Mouse (Mus musculus): ENCODE measurements around the gene Pdgfb. TPM values are rescaled to one million over a fixed set of nuclear protein-coding genes. Genes with fewer than 3 reads are reported as not detected.

Pdgfb gene
- polyA plus RNA-seq, 1 experiment: 21.7 TPM

DNA sequence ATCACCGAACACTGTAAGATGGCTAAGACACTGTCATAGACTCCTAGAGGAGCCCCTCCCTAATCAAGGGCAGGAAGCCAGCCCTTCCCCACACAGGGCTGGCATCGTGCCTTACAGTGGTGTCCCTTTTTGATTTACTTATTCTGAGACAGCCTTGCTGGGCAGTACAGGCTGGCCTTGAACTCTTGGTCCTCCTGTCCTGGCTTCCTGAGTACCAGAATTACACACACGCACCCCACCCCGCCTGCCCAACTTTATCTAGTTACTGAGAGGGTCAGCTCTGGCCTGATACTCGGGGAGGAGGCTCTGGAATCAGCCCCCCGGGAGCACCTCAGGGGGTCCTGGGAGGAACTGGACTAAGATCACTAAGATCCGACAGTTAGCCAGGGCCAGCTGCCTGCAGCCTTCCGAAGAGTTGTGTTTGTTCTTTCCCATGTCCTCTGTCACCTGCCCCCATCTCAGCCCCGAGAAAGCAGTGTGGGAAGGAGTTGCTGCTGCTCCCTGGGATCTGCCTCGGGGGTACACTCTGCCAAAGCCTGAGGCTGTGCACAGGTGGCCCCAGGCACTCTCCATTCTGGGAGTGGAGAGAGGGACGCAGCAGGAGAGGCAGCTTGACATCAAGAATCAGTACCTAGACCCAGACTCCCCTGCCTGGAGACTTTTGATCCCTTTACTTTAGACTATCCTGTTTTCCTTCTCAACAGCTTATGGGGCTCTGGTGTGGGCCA, 62.1 kb downstream of the Pdgfb start:
- Histone ChIP-seq H3K27me3 (ENCODE audit: control insufficient read depth, insufficient read depth, insufficient read length) (no peaks in the 10 kb centered on the region), H3K4me2 (ENCODE audit: low read depth) (peak overlapping the region; percentile 86), H3K36me3 (ENCODE audit: control insufficient read depth, insufficient read depth) (no peaks in the 10 kb centered on the region), H3ac (ENCODE audit: control insufficient read depth, insufficient read length) (no peak overlapping the region), H3K4me3 (no peak overlapping the region), H3K79me2 (ENCODE audit: control insufficient read depth, insufficient read depth) (no peaks in the 10 kb centered on the region)
- TF ChIP-seq REST (IDR thresholded peaks at IDR 0.05; ENCODE audit: insufficient read depth, insufficient read length) (no peak), USF1 (IDR thresholded peaks at IDR 0.05; ENCODE audit: low read depth) (no peak), MAX (IDR thresholded peaks at IDR 0.05; ENCODE audit: low read depth) (no peak), POLR2AphosphoS2 (IDR thresholded peaks at IDR 0.05; ENCODE audit: insufficient read length, low read depth) (no peak), SRF (IDR thresholded peaks at IDR 0.05; ENCODE audit: control insufficient read depth, insufficient read length, low read depth) (no peak), MYOD1 (IDR thresholded peaks at IDR 0.05; ENCODE audit: control insufficient read depth in 1 of 3, insufficient read length in 2 of 3, low read depth in 2 of 3) (no peak), POLR2A (IDR thresholded peaks at IDR 0.05; ENCODE audit: insufficient read length, low read depth) (no peak), MYOG (IDR thresholded peaks at IDR 0.05; ENCODE audit: control insufficient read depth in 1 of 3, insufficient read depth in 1 of 3, insufficient read length in 2 of 3, low read depth in 2 of 3) (no peak), TCF3 (IDR thresholded peaks at IDR 0.05; ENCODE audit: insufficient read length, low read depth) (no peak), CEBPB (IDR thresholded peaks at IDR 0.05; ENCODE audit: insufficient read depth, poor library complexity, severe bottlenecking) (no peak), E2F4 (IDR thresholded peaks at IDR 0.05; ENCODE audit: insufficient read depth) (no peak), TCF12 (IDR thresholded peaks at IDR 0.05; ENCODE audit: insufficient read depth, poor library complexity, severe bottlenecking) (no peak)

DNA sequence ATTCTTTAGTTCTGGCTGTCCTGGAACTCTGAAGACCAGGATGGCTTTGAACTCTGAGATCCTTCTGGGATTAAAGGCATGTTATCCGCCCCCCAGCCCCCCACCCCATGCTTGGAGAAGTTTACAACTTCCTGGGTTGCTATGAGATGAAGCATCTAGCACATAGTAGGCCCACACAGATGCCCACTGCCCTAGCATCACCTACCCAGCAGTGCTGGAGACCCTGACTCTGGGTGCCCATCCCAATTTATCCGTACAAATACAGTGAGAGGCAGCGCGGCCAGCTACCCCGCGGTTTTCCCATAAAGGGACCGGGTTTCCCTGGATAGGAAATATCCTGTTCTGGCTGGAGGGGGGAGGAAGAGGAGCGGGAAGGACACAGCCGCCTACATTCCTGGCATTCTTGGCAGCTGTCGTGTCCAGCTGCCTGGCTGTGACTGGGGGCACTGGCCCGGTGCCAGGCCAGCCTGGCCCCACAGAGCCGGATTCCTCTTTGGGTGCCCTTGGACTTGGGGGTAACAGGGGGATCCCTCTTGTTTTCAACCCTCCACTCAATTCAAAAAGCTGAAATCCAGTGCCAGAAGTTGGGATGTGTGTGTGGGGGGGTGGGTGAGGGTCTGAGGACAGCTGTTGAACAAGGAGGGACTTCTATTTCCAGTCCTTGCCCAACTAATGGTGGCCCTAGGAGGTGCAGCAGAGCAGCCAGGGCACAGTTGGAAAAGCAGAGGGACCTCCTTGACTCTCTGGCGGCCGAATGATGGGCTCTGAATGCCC, 62.9 kb downstream of the Pdgfb start:
- H3K27me3 ChIP-seq (ENCODE audit: control insufficient read depth, insufficient read depth, insufficient read length): no peaks in the 10 kb centered on the region
- peak overlapping the region; percentile 86 for H3K4me2 ChIP-seq (ENCODE audit: low read depth)
- H3K4me3 ChIP-seq: no peak overlapping the region
- TF ChIP-seq TCF3 (IDR thresholded peaks at IDR 0.05; ENCODE audit: insufficient read length, low read depth) (peak; percentile 94), TCF12 (IDR thresholded peaks at IDR 0.05; ENCODE audit: insufficient read depth, poor library complexity, severe bottlenecking) (peak; percentile 80), CEBPB (IDR thresholded peaks at IDR 0.05; ENCODE audit: insufficient read depth, poor library complexity, severe bottlenecking) (no peak), MYOD1 (IDR thresholded peaks at IDR 0.05; ENCODE audit: control insufficient read depth in 1 of 3, insufficient read length in 2 of 3, low read depth in 2 of 3) (peak in 2 of 3 experiments; percentile 90 to 93), SRF (IDR thresholded peaks at IDR 0.05; ENCODE audit: control insufficient read depth, insufficient read length, low read depth) (peak; percentile 19), MYOG (IDR thresholded peaks at IDR 0.05; ENCODE audit: control insufficient read depth in 1 of 3, insufficient read depth in 1 of 3, insufficient read length in 2 of 3, low read depth in 2 of 3) (peak; percentile 32 to 92 (median 91))
- H3ac ChIP-seq (ENCODE audit: control insufficient read depth, insufficient read length): no peak overlapping the region
- H3K79me2 ChIP-seq (ENCODE audit: control insufficient read depth, insufficient read depth): no peaks in the 10 kb centered on the region
- H3K36me3 ChIP-seq (ENCODE audit: control insufficient read depth, insufficient read depth): no peaks in the 10 kb centered on the region

DNA sequence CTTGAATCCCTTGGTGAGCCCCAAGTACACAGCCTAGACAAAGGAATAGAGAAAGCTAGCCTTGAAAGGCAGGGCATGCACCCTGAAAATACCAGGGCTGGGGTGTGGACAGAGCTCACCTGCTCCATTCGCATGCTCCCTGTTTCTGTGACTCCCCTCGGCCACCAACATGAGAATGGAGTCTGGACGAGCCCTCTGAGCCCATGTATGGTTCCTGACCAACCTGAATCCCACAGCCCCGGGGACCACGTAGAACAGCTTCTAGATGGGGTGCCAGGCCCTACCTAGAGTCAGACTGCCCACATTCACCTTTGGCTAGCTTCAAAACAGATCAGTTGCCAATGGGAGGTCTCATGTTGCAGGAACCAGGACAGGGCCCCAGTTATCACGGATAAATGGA, 63.6 kb downstream of the Pdgfb start:
- peak overlapping the region; percentile 86 for H3K4me2 ChIP-seq (ENCODE audit: low read depth)
- no peaks in the 10 kb centered on the region for H3K27me3 ChIP-seq (ENCODE audit: control insufficient read depth, insufficient read depth, insufficient read length)
- no peak overlapping the region for H3ac ChIP-seq (ENCODE audit: control insufficient read depth, insufficient read length)
- no peaks in the 10 kb centered on the region for H3K36me3 ChIP-seq (ENCODE audit: control insufficient read depth, insufficient read depth)
- H3K79me2 ChIP-seq (ENCODE audit: control insufficient read depth, insufficient read depth): no peaks in the 10 kb centered on the region
- H3K4me3 ChIP-seq: no peak overlapping the region
- TF ChIP-seq POLR2AphosphoS2 (IDR thresholded peaks at IDR 0.05; ENCODE audit: insufficient read length, low read depth) (no peak), TCF3 (IDR thresholded peaks at IDR 0.05; ENCODE audit: insufficient read length, low read depth) (no peak), SRF (IDR thresholded peaks at IDR 0.05; ENCODE audit: control insufficient read depth, insufficient read length, low read depth) (no peak), REST (IDR thresholded peaks at IDR 0.05; ENCODE audit: insufficient read depth, insufficient read length) (no peak), MYOG (IDR thresholded peaks at IDR 0.05; ENCODE audit: control insufficient read depth in 1 of 3, insufficient read depth in 1 of 3, insufficient read length in 2 of 3, low read depth in 2 of 3) (no peak), E2F4 (IDR thresholded peaks at IDR 0.05; ENCODE audit: insufficient read depth) (no peak), POLR2A (IDR thresholded peaks at IDR 0.05; ENCODE audit: insufficient read length, low read depth) (no peak), MAX (IDR thresholded peaks at IDR 0.05; ENCODE audit: low read depth) (no peak), CEBPB (IDR thresholded peaks at IDR 0.05; ENCODE audit: insufficient read depth, poor library complexity, severe bottlenecking) (no peak), MYOD1 (IDR thresholded peaks at IDR 0.05; ENCODE audit: control insufficient read depth in 1 of 3, insufficient read length in 2 of 3, low read depth in 2 of 3) (no peak)

DNA sequence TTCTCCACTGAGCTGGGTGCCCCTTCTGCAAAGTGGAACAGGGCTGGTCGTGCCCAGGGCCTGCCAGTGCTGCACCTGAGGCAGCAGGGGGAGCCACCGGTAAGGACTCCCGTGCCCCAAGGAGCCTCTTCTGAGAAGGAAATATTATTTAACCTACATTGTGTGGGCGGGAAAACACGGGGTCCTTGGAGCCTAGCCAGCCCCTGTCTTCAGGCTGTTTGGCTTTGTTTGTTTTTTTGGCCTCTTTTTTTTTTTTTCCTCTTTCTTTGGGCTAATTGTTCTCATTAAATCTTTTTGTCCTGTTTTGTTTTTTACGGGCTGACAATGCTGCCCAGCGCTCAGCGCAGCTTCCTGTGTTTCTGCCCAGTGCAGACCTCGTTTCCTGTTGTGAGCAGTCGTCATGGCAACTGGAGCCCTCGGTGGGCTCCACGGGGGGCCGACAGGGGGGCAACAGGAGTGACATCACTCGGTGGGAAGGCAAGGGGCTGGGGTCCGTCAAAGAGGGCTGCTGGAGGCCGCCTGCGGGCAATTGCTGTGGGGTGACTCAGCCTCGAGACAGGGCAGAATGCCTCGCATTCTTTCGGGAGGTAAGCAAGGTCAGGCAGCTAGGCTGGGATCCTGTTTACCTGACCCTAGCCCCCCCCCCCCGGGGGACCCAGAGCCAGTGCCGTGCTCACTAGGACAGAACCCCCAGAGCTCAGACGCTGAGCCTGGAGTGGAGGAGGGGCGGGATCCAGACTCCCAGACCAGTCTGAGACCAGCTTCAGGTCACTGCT, 64.3 kb downstream of the Pdgfb start:
- H3K36me3 ChIP-seq (ENCODE audit: control insufficient read depth, insufficient read depth): no peaks in the 10 kb centered on the region
- H3K4me2 ChIP-seq (ENCODE audit: low read depth): peak overlapping the region; percentile 86
- H3K4me3 ChIP-seq: no peak overlapping the region
- peak in 1 of 3 experiments; percentile 59 for TF ChIP-seq MYOG (IDR thresholded peaks at IDR 0.05; ENCODE audit: control insufficient read depth in 1 of 3, insufficient read depth in 1 of 3, insufficient read length in 2 of 3, low read depth in 2 of 3)
- TF ChIP-seq MYOD1 (IDR thresholded peaks at IDR 0.05; ENCODE audit: control insufficient read depth in 1 of 3, insufficient read length in 2 of 3, low read depth in 2 of 3): peak in 1 of 3 experiments; percentile 2
- no peak for TF ChIP-seq POLR2A (IDR thresholded peaks at IDR 0.05; ENCODE audit: insufficient read length, low read depth)
- no peak overlapping the region for H3ac ChIP-seq (ENCODE audit: control insufficient read depth, insufficient read length)
- no peaks in the 10 kb centered on the region for H3K27me3 ChIP-seq (ENCODE audit: control insufficient read depth, insufficient read depth, insufficient read length)
- H3K79me2 ChIP-seq (ENCODE audit: control insufficient read depth, insufficient read depth): no peaks in the 10 kb centered on the region
